Mouse (Mus musculus): ENCODE results near the gene Fam189a2. TPM values are rescaled to one million over a fixed set of nuclear protein-coding genes. Genes with fewer than 3 reads are reported as not detected.

Gene Fam189a2
- total and polyA plus RNA-seq, 3 experiments, result not detected

DNA sequence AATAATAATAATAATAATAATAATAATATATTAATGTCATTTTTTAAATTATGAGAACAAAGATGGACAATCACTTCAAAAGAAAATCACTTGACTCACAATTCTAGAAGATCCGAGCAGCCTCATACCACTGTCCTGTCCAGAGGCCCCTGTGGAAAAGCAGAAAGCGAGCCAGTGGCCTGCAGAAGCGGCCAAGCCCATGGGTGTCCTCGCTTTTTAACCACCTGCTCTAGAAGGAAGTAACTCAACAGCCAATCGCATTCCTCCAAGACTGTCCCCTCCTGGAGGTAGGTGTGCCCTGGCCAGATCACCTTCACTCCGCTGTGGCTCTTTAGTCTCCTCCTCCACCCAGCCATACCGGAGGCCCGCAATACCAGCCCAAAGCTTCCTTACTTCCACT is 75.4 kb downstream of the Fam189a2 start:
- H3K27ac ChIP-seq (ENCODE audit: control insufficient read depth, low read depth, low read length), result no peak overlapping the region
- TF ChIP-seq UBTF (IDR thresholded peaks at IDR 0.05; ENCODE audit: borderline replicate concordance, insufficient read depth, low read depth, low read length) (no peak), RAD21 (IDR thresholded peaks at IDR 0.05; ENCODE audit: low read depth, low read length) (no peak), ETS1 (IDR thresholded peaks at IDR 0.05; ENCODE audit: low read depth, low read length) (no peak), POLR2A (IDR thresholded peaks at IDR 0.05; ENCODE audit: control insufficient read depth in 1 of 2, insufficient read depth in 1 of 2, low read depth in 1 of 2, low read length in 2 of 2, poor library complexity in 1 of 2) (no peak), ZC3H11A (IDR thresholded peaks at IDR 0.05; ENCODE audit: low read depth, low read length) (no peak), MEF2A (IDR thresholded peaks at IDR 0.05; ENCODE audit: extremely low read depth, insufficient replicate concordance, low read depth, low read length, poor library complexity, severe bottlenecking) (no peak), BHLHE40 (IDR thresholded peaks at IDR 0.05; ENCODE audit: borderline replicate concordance, low read depth, low read length) (no peak)
- DNase-seq (ENCODE audit: low read depth, low spot score), result no peak
- no peaks in the 10 kb centered on the region for H3K79me2 ChIP-seq (ENCODE audit: control insufficient read depth, insufficient read depth, low read length, poor library complexity)
- H3K27me3 ChIP-seq (ENCODE audit: control insufficient read depth in 1 of 2, insufficient read depth in 2 of 2, low read length in 2 of 2), result no peaks in the 10 kb centered on the region
- H3K36me3 ChIP-seq (ENCODE audit: control insufficient read depth in 1 of 2, insufficient read depth in 2 of 2, low read length in 2 of 2), result no peaks in the 10 kb centered on the region
- no peak overlapping the region for H3K4me3 ChIP-seq (ENCODE audit: control insufficient read depth in 1 of 2, insufficient read depth in 1 of 2, low read depth in 2 of 2, low read length in 2 of 2)
- no peak overlapping the region for H3K9ac ChIP-seq (ENCODE audit: control insufficient read depth, low read depth, low read length, poor library complexity, severe bottlenecking)
- H3K9me3 ChIP-seq (replicated peaks; ENCODE audit: insufficient read depth, low read length), result no peaks in the 10 kb centered on the region
- H3K4me1 ChIP-seq (ENCODE audit: control insufficient read depth in 1 of 2, insufficient read depth in 2 of 2, low read length in 2 of 2), result no peaks in the 10 kb centered on the region

DNA sequence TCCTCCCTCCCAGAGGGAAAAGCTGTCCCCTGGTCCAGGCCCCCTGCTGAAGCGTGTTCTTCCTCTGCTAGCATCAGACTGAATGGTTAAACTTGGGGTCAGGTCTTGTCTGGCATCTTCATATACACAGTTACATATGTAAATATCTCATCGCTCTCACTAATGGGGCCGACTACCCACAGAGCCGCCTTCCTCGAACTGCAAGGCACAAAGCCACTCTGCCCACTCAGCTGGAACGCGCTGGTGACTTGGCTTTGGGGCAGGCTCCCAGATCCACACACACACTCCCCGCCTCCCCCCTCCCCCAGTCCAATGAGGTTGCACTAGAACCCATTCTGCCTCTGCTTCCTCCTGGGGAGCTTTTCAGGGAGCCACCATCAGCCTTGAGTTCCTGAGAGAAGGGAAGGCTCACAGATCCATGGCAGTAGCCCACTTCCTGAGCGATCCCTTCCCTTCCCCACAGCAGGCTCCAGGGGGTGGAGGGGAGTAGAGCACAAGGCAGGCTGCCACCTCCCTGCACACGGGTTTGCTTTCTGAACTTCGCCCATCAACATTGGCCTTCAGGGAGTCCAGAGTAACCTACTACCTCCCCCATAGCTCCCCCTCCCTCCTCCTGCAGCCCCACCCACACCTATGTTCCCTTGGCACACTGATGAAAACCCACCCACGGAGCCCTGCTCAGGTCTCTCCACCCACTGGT is 82.4 kb downstream of the Fam189a2 start:
- DNase-seq (ENCODE audit: low read depth, low spot score), result no peak
- Histone ChIP-seq H3K4me3 (ENCODE audit: control insufficient read depth in 1 of 2, insufficient read depth in 1 of 2, low read depth in 2 of 2, low read length in 2 of 2) (no peak overlapping the region), H3K36me3 (ENCODE audit: control insufficient read depth in 1 of 2, insufficient read depth in 2 of 2, low read length in 2 of 2) (no peaks in the 10 kb centered on the region), H3K9me3 (replicated peaks; ENCODE audit: insufficient read depth, low read length) (no peaks in the 10 kb centered on the region), H3K27me3 (ENCODE audit: control insufficient read depth in 1 of 2, insufficient read depth in 2 of 2, low read length in 2 of 2) (no peaks in the 10 kb centered on the region), H3K9ac (ENCODE audit: control insufficient read depth, low read depth, low read length, poor library complexity, severe bottlenecking) (no peak overlapping the region), H3K79me2 (ENCODE audit: control insufficient read depth, insufficient read depth, low read length, poor library complexity) (no peaks in the 10 kb centered on the region), H3K27ac (ENCODE audit: control insufficient read depth, low read depth, low read length) (no peak overlapping the region), H3K4me1 (ENCODE audit: control insufficient read depth in 1 of 2, insufficient read depth in 2 of 2, low read length in 2 of 2) (no peaks in the 10 kb centered on the region)
- TF ChIP-seq NELFE (IDR thresholded peaks at IDR 0.05; ENCODE audit: low read depth, low read length) (no peak), ZKSCAN1 (IDR thresholded peaks at IDR 0.05; ENCODE audit: low read depth, low read length) (no peak), MAZ (IDR thresholded peaks at IDR 0.05; ENCODE audit: low read depth, low read length) (no peak), ZMIZ1 (IDR thresholded peaks at IDR 0.05; ENCODE audit: low read depth, low read length) (no peak), POLR2AphosphoS5 (IDR thresholded peaks at IDR 0.05; ENCODE audit: borderline replicate concordance, low read depth, low read length) (no peak), BHLHE40 (IDR thresholded peaks at IDR 0.05; ENCODE audit: borderline replicate concordance, low read depth, low read length) (no peak), GABPA (IDR thresholded peaks at IDR 0.05; ENCODE audit: low read depth, low read length) (no peak), MYB (IDR thresholded peaks at IDR 0.05; ENCODE audit: low read depth, low read length) (no peak), MAFK (IDR thresholded peaks at IDR 0.05; ENCODE audit: borderline replicate concordance, low read depth, low read length) (no peak), KAT2A (conservative IDR thresholded peaks at IDR 0.05; ENCODE audit: low read depth, low read length) (no peak), HCFC1 (IDR thresholded peaks at IDR 0.05; ENCODE audit: low read depth, low read length) (no peak), MEF2A (IDR thresholded peaks at IDR 0.05; ENCODE audit: extremely low read depth, insufficient replicate concordance, low read depth, low read length, poor library complexity, severe bottlenecking) (no peak), TAL1 (IDR thresholded peaks at IDR 0.05; ENCODE audit: low read length) (no peak), CTCF (IDR thresholded peaks at IDR 0.05 in 2 of 3, conservative IDR thresholded peaks at IDR 0.05 in 1 of 3; ENCODE audit: control insufficient read depth in 1 of 3, insufficient read depth in 1 of 3, low read depth in 2 of 3, low read length in 3 of 3, poor library complexity in 1 of 3, severe bottlenecking in 1 of 3) (no peak), EP300 (IDR thresholded peaks at IDR 0.05; ENCODE audit: low read depth in 1 of 2, low read length in 2 of 2) (no peak), ZC3H11A (IDR thresholded peaks at IDR 0.05; ENCODE audit: low read depth, low read length) (no peak)

Data from MEL (cell line).